Mouse (Mus musculus): ENCODE measurements around the gene Copz1. TPM values are rescaled to one million over a fixed set of nuclear protein-coding genes. Genes with fewer than 3 reads are reported as not detected.

Copz1 gene
- polyA plus RNA-seq, 1 experiment from 2014 or later: 252 TPM

GRCm38 (mm10) chr15:103333081-103333615 is 60.6 kb downstream of the Copz1 start:
- Histone ChIP-seq H3K4me1 (replicated peaks) (peaks cover 45% of the 10 kb centered on the region), H3K36me3 (no peaks in the 10 kb centered on the region), H3K4me2 (no peak overlapping the region), H3K9me3 (no peaks in the 10 kb centered on the region), H3K9ac (replicated peaks) (0 out of 2 replicates have a peak overlapping the region, but pooled peaks have one; percentile 12), H3K27me3 (peaks cover 13% of the 10 kb centered on the region; the same call in 1 of the 2 replicates), H3K27ac (0 out of 2 replicates have a peak overlapping the region, but pooled peaks have one; percentile 29), H3K4me3 (replicated peaks) (no peak overlapping the region)
- ATAC-seq (ENCODE audit: insufficient number of reproducible peaks, insufficient read depth, low FRiP score, low TSS enrichment, low read depth): no peak
- WGBS: 63% methylated on average over 5 of the region's 5 CpGs

GRCm38 (mm10) chr15:103333738-103334137 is 61.2 kb downstream of the Copz1 start:
- H3K4me2 ChIP-seq: peak overlapping the region; percentile 15; the same call in 1 of the 2 replicates
- WGBS: 58% methylated on average over 5 of the region's 5 CpGs
- H3K36me3 ChIP-seq: no peaks in the 10 kb centered on the region
- H3K4me3 ChIP-seq (replicated peaks): no peak overlapping the region
- H3K4me1 ChIP-seq (replicated peaks): peaks cover 49% of the 10 kb centered on the region
- no peak overlapping the region for H3K9ac ChIP-seq (replicated peaks)
- no peak overlapping the region for H3K27ac ChIP-seq
- H3K9me3 ChIP-seq: no peaks in the 10 kb centered on the region
- peaks cover 19% of the 10 kb centered on the region for H3K27me3 ChIP-seq
- no peak for ATAC-seq (ENCODE audit: insufficient number of reproducible peaks, insufficient read depth, low FRiP score, low TSS enrichment, low read depth)

- Histone ChIP-seq H3K9me3 (no peaks in the 10 kb centered on the region), H3K27ac (no peak overlapping the region), H3K4me2 (peak overlapping the region; percentile 15; the same call in 1 of the 2 replicates), H3K4me3 (replicated peaks) (no peak overlapping the region), H3K27me3 (peaks cover 24% of the 10 kb centered on the region), H3K36me3 (no peaks in the 10 kb centered on the region), H3K9ac (replicated peaks) (no peak overlapping the region), H3K4me1 (replicated peaks) (peaks cover 54% of the 10 kb centered on the region)
- 3% methylated on average over 2 of the region's 2 CpGs for WGBS
- no peak; the same call in 1 of the 2 replicates for ATAC-seq (ENCODE audit: insufficient number of reproducible peaks, insufficient read depth, low FRiP score, low TSS enrichment, low read depth)
Observed at GRCm38 (mm10) chr15:103334194-103334593, 61.7 kb downstream of the Copz1 start.

GRCm38 (mm10) chr15:103335040-103335439 is 62.5 kb downstream of the Copz1 start:
- H3K9ac ChIP-seq (replicated peaks): no peak overlapping the region

GRCm38 (mm10) chr15:103335488-103336235 is 63.1 kb downstream of the Copz1 start:
- H3K4me1 ChIP-seq (replicated peaks): peaks cover 66% of the 10 kb centered on the region
- no peak overlapping the region for H3K4me2 ChIP-seq
- H3K27me3 ChIP-seq: peaks cover 38% of the 10 kb centered on the region
- no peak overlapping the region for H3K27ac ChIP-seq
- no peak for ATAC-seq (ENCODE audit: insufficient number of reproducible peaks, insufficient read depth, low FRiP score, low TSS enrichment, low read depth)
- H3K36me3 ChIP-seq: no peaks in the 10 kb centered on the region
- WGBS: 32% methylated on average over 7 of the region's 7 CpGs
- H3K4me3 ChIP-seq (replicated peaks): no peak overlapping the region
- H3K9ac ChIP-seq (replicated peaks): no peak overlapping the region
- H3K9me3 ChIP-seq: no peaks in the 10 kb centered on the region

More at GRCm38 (mm10) chr15:103335040-103335439, 62.5 kb downstream of the Copz1 start:
- ATAC-seq (ENCODE audit: insufficient number of reproducible peaks, insufficient read depth, low FRiP score, low TSS enrichment, low read depth): no peak
- Histone ChIP-seq H3K4me2 (no peak overlapping the region; the same call in 1 of the 2 replicates), H3K27me3 (peaks cover 32% of the 10 kb centered on the region), H3K4me1 (replicated peaks) (peaks cover 60% of the 10 kb centered on the region), H3K36me3 (no peaks in the 10 kb centered on the region), H3K4me3 (replicated peaks) (no peak overlapping the region), H3K27ac (no peak overlapping the region), H3K9me3 (no peaks in the 10 kb centered on the region)
- WGBS: 58% methylated on average over 3 of the region's 3 CpGs

- peaks cover 70% of the 10 kb centered on the region for H3K4me1 ChIP-seq (replicated peaks)
Observed at GRCm38 (mm10) chr15:103336996-103337667, 64.6 kb downstream of the Copz1 start.

GRCm38 (mm10) chr15:103338829-103339165 is 66.3 kb downstream of the Copz1 start:
- Histone ChIP-seq H3K36me3 (peaks cover 3% of the 10 kb centered on the region; the same call in 1 of the 2 replicates), H3K27ac (no peak overlapping the region), H3K4me3 (replicated peaks) (peak overlapping the region; percentile 65), H3K9ac (replicated peaks) (peak overlapping the region; percentile 59), H3K27me3 (peaks cover 51% of the 10 kb centered on the region), H3K4me2 (peak overlapping the region; percentile 88), H3K4me1 (replicated peaks) (peaks cover 56% of the 10 kb centered on the region), H3K9me3 (no peaks in the 10 kb centered on the region)
- 27% methylated on average over 4 of the region's 4 CpGs for WGBS
- ATAC-seq (ENCODE audit: insufficient number of reproducible peaks, insufficient read depth, low FRiP score, low TSS enrichment, low read depth): no peak

More at GRCm38 (mm10) chr15:103336996-103337667, 64.6 kb downstream of the Copz1 start:
- no peak overlapping the region for H3K9ac ChIP-seq (replicated peaks)
- H3K27me3 ChIP-seq: peaks cover 51% of the 10 kb centered on the region
- H3K4me3 ChIP-seq (replicated peaks): no peak overlapping the region
- no peaks in the 10 kb centered on the region for H3K9me3 ChIP-seq
- no peak overlapping the region for H3K27ac ChIP-seq
- no peaks in the 10 kb centered on the region for H3K36me3 ChIP-seq
- no peak for ATAC-seq (ENCODE audit: insufficient number of reproducible peaks, insufficient read depth, low FRiP score, low TSS enrichment, low read depth)
- H3K4me2 ChIP-seq: 0 out of 2 replicates have a peak overlapping the region, but pooled peaks have one; percentile 4
- WGBS: 11% methylated on average over 11 of the region's 11 CpGs

- no peaks in the 10 kb centered on the region for H3K9me3 ChIP-seq
- ATAC-seq (ENCODE audit: insufficient number of reproducible peaks, insufficient read depth, low FRiP score, low TSS enrichment, low read depth): peak; percentile 43; the same call in 1 of the 2 replicates
- H3K27ac ChIP-seq: no peak overlapping the region
- under 1% methylated on average over 25 of the region's 31 CpGs for WGBS
- H3K9ac ChIP-seq (replicated peaks): peak overlapping the region; percentile 59
- peaks cover 51% of the 10 kb centered on the region for H3K27me3 ChIP-seq
- H3K4me3 ChIP-seq (replicated peaks): peak overlapping the region; percentile 65
- peaks cover 9% of the 10 kb centered on the region for H3K36me3 ChIP-seq
- peaks cover 50% of the 10 kb centered on the region for H3K4me1 ChIP-seq (replicated peaks)
- H3K4me2 ChIP-seq: peak overlapping the region; percentile 88
Observed at GRCm38 (mm10) chr15:103339166-103339960, 66.8 kb downstream of the Copz1 start.

GRCm38 (mm10) chr15:103339961-103340337 is 67.4 kb downstream of the Copz1 start, which contains the start of gene Zfp385a:
Zfp385a (minus strand) TSS chr15:103340093.
- peak within 1 kb of the TSS; percentile 65 for H3K4me3 ChIP-seq (replicated peaks)
- peak; percentile 22; the same call in 1 of the 2 replicates for ATAC-seq (ENCODE audit: insufficient number of reproducible peaks, insufficient read depth, low FRiP score, low TSS enrichment, low read depth)
- H3K36me3 ChIP-seq: peaks cover 15% of the 10 kb centered on the region
- H3K9me3 ChIP-seq: no peaks in the 10 kb centered on the region
- H3K9ac ChIP-seq (replicated peaks): peak within 1 kb of the TSS; percentile 59
- peaks cover 45% of the 10 kb centered on the region for H3K4me1 ChIP-seq (replicated peaks)
- under 1% methylated on average over 21 of the region's 26 CpGs for WGBS
- H3K4me2 ChIP-seq: peak within 1 kb of the TSS; percentile 88
- peaks cover 51% of the 10 kb centered on the region for H3K27me3 ChIP-seq
- no peak within 1 kb of the TSS for H3K27ac ChIP-seq

GRCm38 (mm10) chr15:103340786-103341185 is 68.3 kb downstream of the Copz1 start:
- peaks cover 51% of the 10 kb centered on the region for H3K27me3 ChIP-seq
- 19% methylated on average over 4 of the region's 4 CpGs for WGBS
- no peak for ATAC-seq (ENCODE audit: insufficient number of reproducible peaks, insufficient read depth, low FRiP score, low TSS enrichment, low read depth)
- H3K9me3 ChIP-seq: no peaks in the 10 kb centered on the region
- no peak overlapping the region for H3K4me3 ChIP-seq (replicated peaks)
- H3K9ac ChIP-seq (replicated peaks): no peak overlapping the region
- peak overlapping the region; percentile 88 for H3K4me2 ChIP-seq
- peaks cover 23% of the 10 kb centered on the region for H3K36me3 ChIP-seq
- H3K27ac ChIP-seq: no peak overlapping the region
- peaks cover 38% of the 10 kb centered on the region for H3K4me1 ChIP-seq (replicated peaks)

Data from limb, embryonic 12.5 days (tissue).